Mouse (Mus musculus) A20 (cell line): ENCODE data around the gene Srr.

Experiments
- DNase-seq: peaks from one replicate; pipeline ENCODE4 v3.0.0-alpha.2; 2011; ENCODE audit warnings: low read depth, low spot score

The Srr gene

DNA sequence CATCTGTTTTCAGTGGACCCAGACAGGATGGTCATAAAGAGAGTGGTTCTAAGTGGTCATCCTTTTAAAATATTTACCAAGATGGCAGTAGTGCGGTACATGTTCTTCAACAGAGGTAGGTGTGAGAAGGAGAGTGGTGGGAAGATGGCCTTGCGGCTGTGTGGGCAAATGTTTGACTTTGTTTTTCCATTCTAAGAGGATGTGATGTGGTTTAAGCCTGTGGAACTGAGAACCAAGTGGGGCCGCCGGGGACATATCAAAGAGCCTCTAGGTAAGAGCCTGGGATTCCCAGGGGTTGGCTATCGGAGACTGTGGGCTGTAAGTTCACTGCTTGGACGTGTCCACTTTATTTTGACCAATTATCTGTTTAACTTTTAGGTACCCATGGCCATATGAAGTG lies 17.9 kb downstream of the Srr start:
- no peak for DNase-seq

DNA sequence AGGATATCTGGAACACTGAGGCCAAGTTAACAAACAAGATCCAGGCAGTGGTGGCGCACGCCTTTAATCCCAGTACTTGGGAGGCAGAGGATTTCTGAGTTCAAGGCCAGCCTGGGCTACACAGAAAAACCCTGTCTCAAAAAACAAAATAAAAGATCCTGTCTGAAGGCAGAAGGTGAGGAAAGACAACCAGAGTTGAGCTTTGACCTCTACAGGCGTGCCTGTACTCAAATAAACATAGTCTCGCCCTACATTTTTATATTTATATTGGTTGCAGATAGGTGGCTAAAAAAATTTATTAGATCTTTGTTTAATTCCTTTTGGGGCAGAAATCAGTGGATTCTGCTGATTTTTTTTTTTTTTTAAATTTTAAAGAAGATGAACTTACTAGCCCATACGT lies 23.3 kb downstream of the Srr start:
- DNase-seq, result no peak

DNA sequence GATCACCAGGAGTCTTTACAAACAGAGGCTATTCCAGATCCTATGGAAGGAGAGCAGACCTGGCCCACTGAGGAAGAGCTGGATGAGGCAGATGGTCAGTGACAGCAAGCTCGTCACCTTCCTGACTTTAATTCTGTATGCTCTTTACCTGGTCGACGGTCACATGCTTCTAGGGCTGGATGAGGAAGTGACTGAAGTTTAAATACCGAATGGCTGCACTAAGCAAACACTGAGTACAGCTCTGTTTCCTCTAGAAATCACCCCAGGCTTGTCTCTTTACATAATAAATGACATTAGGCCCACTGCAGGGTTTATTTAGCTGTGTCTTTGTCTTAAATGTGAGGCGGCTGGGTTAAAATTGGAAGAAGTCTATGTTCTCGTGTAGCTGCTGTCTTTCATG lies 24.2 kb downstream of the Srr start:
- no peak for DNase-seq

DNA sequence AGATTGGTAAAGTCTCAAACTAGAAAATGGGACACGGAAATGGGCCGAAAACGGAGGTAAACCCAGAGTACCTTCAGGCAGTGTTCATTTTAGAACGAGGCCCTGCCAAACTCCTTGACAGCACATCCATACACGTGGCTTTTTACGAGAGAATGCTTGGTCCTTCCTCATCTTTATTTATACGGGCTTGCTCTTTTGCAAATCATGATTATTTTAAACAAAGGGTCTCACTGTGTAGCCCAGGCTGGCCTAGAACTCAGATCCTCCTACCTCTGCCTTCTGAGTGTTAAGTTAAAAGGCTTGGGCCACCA lies 27.3 kb downstream of the Srr start:
- DNase-seq, result no peak

DNA sequence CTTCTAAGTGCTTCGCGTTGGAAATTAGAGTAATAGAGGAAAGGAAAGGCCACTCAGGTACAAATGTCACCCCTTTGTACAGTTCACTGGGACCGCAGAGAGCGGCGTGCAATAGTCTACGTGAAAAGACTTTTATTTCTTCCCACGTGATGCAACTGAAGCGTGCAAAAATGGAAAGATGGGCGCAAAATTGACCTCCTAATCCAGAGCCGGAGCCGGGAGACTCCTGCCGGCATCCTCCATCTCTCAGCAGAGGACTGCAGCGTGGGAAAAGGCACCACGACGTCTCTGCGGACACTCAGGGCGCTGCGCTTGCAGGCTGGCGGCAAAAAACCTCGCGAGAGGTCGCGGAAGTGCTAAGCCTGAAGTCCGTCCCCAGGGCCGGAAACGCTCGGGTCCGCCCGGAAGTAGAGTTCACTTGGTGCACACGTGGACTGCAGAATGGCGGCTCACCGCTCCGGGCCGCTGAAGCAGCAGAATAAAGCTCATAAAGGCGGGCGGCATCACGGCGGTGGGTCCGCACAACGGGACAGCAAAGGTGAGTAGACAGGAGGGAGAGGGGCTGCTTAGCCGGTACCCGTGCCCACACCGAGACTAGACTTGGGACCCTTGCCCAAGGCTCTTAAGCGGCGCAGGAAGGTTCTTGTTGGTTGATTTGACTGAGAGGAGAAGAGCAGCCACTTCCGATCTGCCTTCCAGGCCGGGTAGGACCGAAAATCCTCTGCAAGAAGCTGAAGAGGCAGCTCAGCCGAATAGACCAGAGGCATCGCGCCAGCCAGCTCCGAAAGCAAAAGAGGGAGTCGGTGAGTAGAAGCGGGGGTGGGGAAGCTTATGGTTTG lies 27.9 kb downstream of the Srr start, which contains the start of gene Tsr1:
TSS of gene Tsr1 (plus strand) at position 394 of the 839 bp plus-strand sequence.
- DNase-seq, result peak; percentile 96

DNA sequence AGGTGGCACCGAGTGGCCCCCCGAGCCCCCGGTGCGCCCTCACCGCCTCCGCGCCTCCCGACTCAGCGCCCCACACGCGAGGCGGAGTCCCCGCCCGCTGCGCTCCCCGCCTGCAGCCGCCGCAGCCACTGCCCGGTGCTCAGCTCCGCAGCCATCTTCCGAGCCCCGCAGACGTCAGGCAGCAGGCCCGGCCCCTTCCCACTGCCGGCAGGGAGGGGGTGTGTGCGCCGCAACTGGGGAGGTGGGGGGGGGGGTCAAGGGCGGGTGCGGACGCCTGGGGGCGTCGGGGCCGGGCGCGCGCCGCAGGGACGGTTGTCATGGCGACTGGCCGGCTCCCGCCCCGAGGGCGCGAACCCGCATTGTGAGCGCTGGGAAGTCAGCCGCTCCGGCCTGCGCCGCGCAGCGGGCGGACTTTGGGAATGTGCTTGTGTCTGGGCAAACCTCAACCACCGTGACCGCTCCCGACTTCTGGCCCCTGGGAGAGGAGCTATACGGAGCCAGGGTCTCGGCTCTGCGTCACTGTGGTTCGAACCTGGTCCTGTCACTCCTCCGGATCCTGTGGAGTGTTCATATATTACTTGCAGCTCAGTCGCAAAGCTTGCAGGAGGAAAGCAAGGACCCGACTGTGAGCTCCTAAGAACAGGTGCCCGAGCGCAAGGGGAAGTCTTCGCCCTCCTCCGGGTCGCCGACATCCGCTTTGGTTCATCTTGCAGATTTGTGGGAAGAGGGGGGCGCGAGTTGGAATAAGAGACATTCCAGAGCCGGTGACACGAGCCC lies 28.7 kb downstream of the Srr start, which contains the start of gene Sgsm2:
TSS of gene Sgsm2 (minus strand) at position 160 of the 777 bp plus-strand sequence.
- peak; percentile 76 for DNase-seq

DNA sequence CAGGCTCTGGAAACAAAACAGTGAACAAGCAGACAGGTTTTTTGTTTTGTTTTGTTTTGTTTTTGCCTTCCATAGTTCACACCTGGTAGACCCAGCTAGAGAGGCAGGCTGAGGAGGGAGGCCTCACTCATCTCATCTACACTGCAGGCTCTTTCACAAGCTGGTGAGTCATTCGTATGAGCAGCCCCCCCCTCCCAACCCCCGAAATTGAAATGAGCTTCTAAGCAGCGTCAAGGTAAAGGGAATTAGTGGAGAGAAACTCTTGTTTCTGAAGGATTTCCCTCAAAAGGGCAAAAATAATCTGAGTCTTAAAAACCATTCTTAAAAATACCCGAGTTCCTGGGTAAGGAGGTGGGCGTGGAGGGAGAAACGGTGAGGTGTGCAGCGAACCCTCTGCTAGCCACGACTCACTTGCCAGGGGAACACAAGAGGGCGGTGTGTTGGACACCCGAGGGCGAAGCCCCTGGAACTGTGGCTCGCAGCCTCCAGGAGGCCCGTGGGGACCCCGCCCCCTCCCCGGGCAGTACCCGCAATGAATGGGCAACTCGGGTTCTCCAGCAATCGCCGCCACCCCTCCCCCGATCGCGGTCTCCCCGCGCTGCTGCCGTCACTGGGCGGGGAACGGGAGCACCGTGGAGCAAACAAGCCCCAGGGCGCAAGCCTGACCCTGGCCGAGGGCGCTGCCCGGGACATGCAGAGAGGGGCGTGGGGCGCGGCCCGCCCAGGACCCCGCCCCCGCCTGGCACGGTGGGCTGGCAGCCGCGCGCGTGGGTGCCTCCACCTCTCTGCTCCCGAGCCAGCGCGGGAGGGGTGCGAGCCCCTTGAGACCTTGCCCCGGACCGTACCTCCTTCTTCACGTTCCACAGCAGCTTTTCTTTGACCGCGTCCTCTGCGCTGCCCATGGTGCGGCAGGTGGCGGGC lies 29.5 kb downstream of the Srr start:
- peak; percentile 71 for DNase-seq

DNA sequence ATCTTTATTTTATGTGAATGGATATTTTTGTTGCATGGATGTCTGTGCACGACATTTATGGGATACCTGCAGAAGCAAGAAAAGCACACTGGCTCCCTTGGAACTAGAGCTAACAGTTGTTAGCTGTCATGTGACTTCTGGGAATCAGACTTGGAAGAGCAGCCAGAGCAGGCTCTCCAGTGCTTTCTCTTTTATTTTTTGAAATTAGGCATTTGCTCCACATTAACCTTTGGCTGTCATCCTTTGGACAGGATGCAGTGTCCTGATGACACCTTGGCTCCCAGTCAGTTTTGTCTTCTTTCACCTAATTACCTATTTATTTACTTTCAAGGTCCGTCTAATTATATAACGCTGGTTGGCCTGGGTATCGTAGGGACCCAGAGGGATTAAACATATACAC lies 31.1 kb downstream of the Srr start:
- no peak for DNase-seq

DNA sequence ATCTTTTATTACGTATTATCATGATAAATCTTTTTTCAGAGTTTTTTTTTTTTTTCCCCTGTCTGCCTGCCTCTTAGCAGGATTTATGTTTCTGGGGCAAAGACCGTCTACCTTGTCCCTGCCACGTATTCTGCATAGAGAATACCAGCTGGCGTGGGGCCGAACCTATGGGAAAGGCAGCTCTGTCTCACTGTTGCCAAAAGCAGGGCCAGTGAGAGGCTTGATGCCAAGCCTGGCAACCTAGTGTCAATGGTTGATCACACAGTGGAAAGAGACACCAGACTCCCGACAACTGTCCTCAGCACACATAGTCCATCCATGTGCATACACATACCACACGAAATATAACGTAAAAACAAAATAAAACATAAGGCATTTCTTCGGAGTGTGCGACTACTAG lies 42.6 kb downstream of the Srr start:
- DNase-seq, result no peak

DNA sequence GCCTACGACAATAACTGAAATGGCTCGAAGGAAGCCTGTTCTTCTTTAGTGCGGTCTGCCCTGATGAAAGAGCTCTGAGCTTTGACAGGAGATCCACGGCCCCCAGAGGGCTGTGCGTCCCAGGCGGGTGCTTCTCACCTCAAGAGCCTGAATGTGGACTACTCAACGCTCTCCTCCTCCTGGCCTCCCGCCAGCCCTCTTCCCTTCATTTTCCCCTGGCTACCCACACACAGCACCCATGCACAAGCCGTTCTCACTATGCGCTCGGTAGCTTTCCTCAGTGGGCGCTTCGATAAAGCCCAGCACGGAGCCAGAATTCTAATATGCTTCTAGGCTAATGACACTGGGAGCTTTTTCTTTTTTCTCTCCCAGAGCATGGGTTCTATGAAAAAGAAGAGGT lies 43.8 kb downstream of the Srr start:
- DNase-seq, result no peak

DNA sequence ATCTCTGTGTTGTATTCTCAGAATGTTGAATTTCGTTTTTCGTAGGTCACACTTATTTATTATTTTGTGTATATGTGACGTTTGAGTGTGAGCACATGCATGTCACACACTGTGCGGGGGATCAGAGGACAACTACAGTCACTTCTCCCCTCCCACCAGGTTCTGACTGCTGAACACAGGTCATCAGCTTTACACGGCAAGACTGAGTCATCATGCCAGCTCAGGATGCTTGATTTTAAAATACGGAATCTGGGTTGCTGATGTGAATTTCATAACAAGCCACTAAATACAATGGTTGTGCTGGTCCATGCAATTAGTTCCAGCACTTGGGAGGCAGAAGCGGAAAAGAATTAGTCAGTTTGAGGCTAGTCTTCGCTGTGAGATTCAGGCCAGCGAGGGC lies 44.7 kb downstream of the Srr start:
- DNase-seq, result no peak

DNA sequence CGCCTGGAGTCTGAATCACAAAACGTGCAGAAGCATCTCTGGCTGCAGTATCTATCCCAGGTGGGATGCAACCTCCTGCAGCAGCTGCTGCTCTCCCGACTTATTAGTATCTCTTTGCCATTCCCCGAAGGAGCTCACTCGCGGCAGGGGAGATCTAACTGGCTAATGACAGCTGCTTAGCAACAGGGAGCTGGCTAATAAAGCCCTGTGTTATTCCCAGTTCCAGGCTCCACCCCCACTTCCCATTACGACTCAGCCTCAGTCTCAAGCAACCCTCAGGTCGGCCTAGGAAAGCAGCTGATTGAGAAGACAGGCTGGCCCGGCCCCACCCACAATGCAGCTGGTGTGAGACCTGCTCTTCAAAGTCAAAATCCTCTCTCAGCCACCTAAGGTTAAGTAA lies 48.9 kb downstream of the Srr start:
- DNase-seq, result no peak

DNA sequence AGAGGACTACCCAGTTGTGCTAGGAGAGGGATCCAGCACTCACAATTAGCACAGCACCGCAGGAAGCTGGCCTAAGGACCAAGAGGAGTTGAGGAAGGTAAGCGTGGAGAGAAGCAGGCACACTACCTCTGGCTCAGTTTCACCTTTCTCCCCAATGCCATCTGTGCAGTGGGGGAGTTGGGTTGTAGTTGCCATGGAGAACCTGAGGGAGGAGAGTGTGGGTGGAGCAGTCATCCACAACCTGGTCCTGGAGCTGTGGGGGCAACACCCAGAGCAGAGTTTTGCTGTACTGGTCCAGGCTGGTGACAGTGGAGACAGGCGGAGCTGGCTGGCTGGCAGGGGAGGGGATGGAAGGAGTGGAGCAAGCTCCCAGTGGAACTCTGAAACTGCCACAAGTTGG lies 51.1 kb downstream of the Srr start:
- DNase-seq, result no peak

DNA sequence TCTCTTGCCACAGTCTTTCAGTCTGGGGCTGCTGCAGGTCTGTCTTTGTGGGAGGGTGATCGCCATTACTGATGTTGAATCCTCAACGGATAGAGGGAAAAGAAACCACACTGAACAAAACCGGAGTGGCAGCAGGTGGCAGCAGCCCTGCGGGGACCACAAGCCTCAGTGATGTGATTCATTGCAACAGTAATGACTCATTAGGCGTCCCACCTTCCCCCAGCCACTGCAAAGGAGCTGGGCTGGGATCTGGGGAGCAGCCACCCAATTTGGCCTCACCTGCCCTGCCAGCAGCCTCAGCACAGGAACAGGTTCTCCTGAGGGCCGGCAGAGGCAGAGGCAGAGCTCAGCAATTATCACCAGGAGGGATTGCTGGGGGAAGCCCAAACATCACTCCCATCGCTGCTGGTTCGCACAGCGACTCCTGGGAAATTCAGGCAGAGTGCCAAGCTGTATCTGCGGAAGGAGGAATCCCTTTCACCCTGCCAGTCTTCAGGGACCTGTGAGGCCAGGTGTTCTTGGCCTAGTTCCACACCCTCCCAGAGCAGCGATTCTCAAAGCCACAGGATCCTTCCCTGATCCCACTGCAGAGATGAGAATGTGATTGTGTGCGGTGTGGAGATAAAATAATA lies 54.6 kb downstream of the Srr start:
- no peak for DNase-seq

DNA sequence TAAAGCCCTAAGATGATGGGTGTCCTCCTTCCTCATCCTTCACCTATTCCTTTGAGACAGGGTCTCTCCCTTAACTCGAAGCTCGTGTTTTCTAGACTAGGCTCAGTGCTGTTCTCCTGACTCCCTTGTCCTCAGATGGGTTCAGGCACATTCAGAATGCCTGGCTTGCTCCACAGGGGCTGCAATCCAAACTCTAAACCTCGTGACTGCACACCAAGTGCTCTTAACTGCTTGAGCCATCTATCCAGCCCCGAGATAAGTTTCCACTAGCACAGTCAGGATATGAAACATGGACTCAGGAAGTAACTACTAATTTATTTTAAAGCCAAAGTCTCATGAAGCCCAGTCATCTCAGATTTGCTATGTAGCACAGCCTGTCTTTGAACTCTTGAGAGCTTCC lies 55.2 kb downstream of the Srr start:
- DNase-seq, result no peak

DNA sequence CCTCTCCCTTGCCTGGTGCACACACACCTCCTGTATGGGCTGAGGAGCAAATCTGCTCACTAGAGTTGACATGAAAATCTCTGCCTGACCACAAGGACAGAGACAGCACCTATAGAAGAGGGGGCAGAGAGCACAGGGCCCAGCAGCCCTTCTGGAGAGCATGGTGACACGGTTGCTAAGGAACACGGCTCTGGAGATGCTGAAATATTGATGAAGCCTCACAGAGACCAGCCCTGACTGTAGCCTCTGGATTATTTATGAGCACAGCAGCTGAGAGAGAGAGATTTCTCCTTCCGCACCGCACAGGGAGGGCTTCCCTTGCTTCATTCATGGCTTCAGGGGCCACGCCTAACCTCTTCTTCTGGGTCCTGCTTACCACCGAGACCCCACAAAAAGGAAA lies 56.1 kb downstream of the Srr start:
- DNase-seq, result no peak

DNA sequence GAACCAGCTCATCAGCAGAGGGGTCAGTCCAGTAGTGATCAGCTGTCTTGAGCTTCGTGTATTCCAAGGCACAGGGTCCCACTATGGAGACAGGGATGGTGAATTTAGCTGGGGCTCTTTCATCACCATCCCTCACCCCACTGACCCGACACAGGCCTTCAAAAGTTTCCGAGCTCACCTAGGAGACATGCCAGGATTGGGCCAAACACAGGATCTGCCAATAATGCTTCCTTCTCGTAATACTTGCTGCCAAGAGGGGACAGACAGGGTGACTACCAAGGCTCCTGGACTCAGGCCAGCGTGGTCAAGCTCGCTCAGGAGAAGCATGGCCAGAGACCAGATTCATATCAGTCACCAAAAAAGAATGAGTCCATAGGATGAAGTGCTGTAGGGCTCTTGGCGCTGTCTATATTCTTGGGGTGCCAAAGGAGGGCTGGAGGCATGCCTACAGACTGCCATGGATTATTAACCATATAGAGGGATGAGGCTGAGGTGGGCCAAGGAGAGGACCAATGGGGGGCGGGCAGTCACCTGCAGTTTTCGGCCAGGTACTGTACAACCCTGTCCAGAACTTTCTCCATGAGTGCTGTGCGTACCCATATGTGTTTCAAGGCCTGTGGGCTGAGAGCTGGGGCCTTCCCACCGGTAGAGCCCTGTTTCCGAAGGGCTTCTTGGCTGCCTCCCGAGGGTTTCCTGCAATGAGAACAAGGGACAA lies 57.5 kb downstream of the Srr start:
- no peak for DNase-seq

DNA sequence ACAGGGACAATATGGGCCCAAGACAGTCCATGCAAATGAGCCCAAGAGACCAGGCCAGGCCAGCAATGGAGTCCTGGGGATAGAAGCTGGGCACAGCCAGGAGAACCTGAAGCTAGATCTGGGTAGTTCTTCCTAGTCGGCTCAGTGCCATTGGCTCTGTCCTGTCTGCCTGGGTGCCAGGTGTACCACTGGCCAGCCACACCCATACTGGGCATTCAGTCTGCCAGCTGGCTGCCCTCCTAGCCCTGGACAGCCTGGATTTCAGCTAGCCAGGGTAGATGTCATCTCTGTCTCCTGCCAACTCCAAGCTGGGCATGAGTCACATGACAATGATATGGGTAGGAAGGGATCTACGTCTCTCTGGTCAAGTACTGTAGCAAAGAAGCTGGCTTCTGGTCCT lies 58.6 kb downstream of the Srr start:
- DNase-seq, result no peak

DNA sequence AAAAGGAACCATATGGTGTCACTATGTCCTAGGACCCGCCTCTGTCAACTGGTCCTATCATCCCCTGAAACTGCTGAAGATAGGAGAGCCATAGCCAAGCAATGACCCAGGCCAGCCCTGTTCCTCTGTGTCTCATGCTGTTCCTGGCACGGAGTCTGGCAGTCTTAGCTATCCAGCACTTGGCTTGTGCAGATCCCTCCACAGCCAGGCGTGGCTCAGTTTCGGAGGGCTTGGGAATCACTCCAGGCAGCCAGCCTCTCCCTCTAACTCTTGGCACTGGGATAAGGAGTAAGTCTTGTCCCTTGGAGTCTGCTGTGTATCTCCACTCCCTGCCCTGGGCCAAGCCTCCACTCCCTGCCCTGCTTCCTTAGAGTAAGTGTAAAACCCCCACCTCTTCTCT lies 59.1 kb downstream of the Srr start:
- DNase-seq, result no peak

DNA sequence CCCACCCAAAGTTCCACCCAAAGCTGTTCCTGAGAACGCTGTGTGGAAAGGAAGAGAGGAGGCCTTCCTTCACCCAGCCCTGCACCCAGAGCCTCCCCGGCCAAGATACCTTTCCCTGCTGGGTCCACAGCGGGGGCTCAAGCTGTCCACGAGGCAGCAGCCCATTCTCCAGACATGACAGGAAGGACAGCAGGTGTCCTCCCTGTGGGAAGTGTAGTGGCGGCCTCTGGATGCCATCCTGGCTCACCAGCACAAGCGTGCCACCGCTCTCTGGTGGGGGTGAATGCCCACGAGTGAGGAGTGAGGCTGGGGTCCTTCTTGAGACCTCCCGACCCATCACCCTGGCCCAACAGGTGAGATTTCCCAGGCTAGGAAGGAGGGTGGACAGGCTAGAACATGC lies 60.5 kb downstream of the Srr start:
- no peak for DNase-seq

DNA sequence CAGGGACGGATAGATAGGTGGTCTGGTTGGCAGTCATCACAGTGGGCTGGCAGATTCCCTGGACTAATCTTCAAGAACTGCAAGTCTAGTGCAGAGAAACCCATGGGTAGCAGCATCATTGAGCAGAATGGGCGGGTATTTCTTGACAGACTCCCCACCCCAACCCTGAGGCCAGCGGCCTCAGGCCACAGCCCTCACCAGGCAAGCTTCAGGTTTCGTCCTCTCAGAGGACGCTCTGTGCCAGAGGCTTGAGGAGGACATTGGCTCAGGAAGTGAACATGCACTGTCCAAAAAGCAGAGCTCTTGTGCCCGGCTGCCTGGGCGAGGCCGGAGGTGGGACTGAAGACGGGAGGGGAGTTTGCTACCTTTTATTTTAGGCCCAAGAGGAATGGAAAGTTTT lies 61.3 kb downstream of the Srr start:
- DNase-seq, result no peak
